Mouse (Mus musculus) cerebellum, postnatal 4 days (tissue): ENCODE results near the gene Rcn3.
"Not testable (repeated sequence)": the region's sequence is repeated elsewhere in the genome, so short reads cannot be mapped to it uniquely, and the experiment has no call there.

ENCODE experiments used
- DNase-seq, 2 experiments: peaks; one replicate each; pipeline ENCODE4 v3.0.0; 2022; ENCODE audit warnings: low spot score in 2 of 2, mixed read lengths in 1 of 2

The Rcn3 gene

DNA sequence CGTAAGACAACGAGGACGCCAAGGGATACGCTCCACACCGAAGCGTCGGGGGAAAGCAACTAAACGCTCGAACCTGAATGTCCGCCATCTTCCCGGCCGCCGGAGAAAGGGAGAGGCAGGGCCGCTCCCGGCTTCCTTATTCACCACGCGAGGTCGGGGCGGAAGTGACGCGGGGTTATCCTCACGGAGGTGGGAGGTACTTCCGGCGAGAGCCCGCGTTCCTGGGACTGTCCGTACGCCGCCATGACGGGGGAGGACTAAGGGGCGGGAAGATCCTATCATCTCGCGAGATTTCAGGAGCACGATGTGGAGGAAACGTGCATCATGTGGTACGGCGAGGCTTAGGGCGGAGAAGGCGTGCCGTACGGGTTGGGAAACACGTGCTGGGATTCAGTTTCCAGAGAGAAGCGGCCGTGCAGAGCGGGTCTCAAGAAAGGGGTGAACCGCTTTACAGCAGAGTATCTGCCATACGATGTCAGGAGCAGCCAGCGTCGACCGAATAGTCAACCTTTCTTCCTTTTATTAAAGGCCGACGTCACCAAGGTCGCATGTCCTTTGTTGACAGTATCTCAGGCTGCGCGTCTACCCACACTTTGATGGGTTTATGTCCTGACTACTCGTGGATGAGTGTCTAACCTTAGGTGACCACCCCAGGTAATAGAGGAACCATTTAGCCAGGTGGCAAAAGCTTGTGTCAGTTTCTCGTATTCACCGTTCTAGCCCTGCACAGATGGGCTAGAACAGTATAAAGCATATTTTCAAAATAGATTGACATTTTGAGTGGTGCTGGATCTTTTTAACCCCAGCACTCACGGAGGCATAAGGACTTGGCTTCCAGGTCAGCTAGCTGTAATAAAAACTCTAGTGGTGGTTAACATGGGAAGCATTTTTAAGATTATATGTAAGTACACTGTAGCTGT, 32.5 kb upstream of the Rcn3 start, which contains the start of gene Rps11:
Gene Rps11 (minus strand): TSS at position 216 of the 920 bp plus-strand sequence.
- peak; percentile 98 for DNase-seq

DNA sequence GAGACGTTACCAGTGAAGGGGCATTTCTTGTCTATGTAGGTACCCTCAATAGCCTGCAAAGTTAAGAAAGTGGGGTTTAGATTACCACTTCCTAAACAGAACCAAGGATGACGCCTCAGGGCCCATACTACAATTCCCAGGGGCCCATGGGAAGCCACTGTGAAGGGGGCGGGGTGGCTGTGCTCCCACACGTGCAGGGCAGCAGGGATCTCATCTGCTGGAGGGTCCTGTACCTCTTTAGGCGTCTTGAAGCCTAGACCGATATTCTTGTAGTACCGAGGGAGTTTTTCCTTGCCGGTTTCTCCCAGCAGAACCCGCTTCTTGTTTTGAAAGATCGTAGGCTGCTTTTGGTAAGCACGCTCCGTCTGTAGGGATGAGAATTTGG, 31.2 kb upstream of the Rcn3 start:
- no peak for DNase-seq

DNA sequence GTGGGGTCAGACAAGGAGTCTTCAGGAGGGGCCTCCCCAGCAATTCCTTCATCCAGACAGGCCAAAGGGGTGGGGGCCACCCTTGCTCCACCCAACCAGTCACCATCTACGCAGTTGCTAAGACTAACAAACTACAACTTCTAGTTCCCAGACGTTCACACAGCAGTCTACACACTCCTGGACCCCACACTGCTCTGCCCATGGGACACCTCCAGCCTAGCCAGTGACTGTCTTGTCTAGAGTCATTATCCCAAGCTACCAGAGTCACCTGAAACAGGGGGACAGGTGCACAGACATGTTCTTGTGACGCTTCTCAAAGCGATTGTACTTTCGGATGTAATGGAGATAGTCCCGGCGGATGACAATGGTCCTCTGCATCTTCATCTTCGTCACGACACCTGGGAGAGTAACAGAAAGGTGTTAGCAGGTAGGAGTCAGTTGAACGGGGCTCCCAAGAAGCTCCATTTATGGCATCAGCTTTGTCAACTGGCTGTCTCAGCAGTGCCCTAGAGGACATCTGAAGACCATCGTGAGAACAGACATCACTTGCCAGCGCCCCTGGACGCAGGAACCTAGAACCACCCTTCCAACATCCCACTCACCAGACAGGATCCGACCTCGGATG, 30.7 kb upstream of the Rcn3 start:
- DNase-seq = no peak

DNA sequence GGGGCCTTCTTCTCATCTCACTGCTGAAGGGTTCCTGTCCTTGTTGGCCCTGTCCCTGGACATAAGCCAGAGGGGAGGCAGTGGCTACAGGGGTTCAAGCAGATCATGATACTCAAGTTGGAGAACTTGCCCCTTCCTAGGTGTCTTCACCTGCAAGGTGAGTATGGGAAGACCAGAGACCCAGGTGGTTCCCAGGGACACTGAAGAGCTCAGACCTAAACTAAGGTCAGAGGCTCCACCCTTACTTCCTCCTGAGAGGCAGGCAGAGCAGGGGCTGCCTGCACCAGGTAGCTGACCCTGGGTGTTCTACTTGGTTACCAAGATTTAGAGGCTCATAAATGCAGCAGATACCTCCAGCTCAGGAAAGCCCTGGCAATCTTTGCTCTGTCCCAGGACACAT, 29.9 kb upstream of the Rcn3 start:
- DNase-seq = no peak

DNA sequence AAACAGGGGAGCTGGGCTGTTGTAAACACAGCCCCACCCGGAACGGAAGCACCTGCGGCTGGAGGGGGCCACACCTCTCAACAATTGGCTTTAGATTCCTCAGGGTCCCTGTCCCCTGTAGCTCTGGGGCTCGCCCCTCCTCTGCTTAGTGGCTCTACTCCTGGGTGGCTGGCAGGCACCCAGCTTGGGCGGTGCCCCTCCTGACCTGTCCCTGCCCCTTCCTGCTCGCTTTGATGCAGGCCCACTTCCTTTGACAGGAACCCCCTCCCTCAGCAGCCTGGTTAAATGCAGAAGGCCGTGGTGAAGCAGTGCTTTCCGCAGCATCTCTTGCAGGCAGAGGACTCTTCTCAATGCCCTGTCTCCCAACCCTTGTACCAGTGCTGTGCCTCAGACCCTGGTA, 29.4 kb upstream of the Rcn3 start:
- no peak for DNase-seq

DNA sequence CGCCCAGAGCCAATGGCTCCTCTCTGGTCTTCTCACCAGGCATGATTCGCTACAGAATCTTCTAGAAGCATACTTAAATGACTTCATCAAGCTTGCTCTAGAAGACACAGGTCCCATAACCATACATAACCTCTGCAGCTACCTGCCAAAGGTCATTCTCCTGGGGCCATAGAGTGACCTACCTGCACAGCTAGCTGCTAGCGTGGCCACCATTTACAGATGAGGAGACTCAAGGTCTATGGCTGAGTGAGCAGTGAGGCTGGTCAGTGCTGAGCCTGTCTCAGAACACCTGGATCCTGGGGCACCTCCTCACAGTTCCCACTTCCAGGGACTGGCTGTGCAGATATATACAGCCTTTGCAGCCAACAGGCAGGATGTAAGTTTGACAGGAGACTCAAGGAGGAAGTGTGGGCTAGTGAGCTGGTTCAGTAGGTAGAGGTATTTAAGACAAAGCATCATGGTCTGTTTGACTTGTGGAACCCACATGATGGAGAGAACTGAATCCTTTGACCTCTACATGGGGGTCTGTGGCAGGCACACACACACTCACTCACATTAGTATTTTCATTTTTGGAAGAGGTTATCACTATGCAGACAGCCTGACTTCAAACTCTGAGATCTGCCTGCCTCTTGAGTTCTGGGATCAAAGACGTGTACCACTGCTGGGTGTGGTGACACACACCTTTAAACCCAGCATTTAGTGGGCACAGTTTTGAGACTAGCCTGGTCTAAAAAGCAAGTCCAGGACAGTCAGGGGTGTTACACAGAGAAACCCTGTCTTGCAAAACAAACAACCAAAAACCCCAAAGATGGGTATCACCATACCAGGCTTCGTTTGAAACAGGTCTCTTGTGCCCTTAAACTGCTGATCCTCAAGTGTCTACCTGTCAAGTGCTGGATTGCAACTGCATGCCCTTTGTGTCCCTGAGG, 28.0 kb upstream of the Rcn3 start:
- DNase-seq = no peak

DNA sequence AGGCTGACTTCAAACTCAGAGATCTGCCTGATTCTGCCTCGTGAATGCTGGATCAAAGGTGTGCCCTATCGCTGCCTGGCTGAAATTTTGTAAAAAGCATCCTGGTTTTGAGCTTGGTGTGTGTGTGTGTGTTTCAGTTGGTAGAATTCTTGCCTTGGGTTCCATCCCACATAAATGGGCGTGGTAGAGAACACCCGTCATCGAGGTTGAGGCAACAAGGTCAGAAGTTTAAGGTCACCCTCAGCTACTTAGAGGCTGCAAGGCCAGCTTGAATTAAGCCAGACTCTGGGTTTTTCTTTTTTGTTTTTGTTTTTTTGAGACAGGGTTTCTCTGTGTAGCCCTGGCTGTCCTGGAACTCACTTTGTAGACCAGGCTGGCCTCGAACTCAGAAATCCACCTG, 26.3 kb upstream of the Rcn3 start:
- no peak for DNase-seq

DNA sequence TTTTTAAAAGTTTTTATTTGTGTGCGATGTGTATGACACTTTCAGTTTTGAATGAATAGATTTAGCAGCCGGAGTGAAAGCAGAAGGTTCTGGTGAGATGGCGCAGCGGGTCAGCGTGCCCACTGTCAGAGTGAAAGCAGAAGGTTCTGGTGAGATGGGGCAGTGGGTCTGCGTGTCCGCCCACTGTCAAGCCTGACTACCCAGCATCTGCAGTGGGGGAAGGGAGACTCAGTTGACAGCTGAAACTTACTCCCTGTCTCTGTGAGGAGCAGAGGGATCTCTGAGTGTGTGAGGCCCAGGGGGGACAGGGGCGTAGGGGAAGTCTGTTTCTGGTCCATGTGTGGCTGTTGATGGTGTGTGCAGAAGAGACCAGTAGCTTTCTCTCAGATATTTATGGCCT, 25.5 kb upstream of the Rcn3 start:
- DNase-seq = no peak

DNA sequence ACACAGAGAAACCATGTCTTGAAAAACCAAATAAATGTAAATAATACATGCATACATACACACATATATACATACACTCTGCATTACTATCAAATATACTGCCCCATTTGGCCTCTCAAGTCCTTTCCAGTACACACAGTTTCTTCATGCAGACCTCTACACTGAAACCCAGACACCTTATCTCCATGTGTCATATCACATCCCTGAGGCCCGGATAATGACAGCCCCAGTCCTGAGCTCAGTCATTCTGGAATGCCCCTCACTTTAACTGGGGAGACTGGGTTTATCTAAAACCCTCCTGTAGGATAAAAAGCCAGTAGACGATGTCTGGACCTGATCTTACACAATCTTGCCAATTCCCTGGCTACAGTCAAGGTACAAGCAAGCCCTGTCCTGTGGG, 21.5 kb upstream of the Rcn3 start:
- DNase-seq = no peak

DNA sequence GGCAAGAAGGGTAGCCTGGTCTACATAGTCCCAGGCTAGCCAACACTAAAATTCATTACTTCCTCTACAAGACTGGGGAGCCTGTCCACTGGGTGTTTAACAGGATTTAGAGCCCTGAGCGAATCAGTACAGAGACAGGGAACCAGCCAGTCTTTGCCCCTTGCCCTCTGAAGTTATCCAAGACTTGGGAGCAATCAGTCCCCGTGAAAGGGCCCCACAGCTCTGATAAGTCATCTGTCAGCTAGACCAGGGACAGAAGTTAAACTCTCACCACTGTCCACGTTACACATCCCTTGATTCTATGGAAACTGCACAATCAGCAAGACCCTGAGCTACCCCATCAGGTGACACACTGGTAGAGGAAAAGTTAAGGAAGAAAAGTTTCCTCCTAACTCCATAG, 20.5 kb upstream of the Rcn3 start:
- no peak for DNase-seq

DNA sequence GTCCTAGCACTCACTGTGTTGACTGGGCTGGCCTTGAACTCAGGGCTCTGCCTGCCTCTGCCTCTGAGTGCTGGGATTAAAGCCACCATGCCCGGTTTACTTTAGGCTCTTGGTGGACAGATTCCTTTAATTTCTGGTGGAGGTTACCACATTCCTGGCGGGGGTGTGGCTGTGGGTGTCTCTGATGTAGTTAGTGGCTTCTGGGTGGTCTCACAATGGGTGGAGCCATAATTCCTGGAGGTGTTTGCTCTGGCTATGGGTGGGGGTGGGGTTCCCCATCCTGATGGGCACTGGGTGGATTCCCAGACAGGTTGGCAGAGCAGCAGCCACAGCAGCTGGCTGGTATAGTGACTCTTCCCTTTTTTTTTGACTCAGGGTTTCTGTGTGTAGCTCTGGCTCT, 19.9 kb upstream of the Rcn3 start:
- no peak for DNase-seq

DNA sequence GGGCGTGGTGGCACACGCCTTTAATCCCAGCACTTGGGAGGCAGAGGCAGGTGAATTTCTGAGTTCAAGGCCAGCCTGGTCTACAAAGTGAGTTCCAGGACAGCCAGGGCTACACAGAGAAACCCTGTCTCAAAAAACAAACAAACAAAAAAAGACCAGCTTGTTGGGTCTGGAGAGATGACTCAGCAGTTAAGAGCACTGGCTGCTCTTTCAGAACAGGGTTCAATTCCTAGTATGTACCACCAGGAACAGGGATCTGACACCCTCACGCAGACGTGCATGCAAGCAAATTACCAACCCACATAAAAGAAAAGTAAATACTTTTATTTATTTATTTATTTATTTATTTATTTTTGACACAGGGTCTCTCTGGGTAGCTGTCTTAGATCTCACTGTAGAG, 18.1 kb upstream of the Rcn3 start:
- DNase-seq = not testable (repeated sequence)

DNA sequence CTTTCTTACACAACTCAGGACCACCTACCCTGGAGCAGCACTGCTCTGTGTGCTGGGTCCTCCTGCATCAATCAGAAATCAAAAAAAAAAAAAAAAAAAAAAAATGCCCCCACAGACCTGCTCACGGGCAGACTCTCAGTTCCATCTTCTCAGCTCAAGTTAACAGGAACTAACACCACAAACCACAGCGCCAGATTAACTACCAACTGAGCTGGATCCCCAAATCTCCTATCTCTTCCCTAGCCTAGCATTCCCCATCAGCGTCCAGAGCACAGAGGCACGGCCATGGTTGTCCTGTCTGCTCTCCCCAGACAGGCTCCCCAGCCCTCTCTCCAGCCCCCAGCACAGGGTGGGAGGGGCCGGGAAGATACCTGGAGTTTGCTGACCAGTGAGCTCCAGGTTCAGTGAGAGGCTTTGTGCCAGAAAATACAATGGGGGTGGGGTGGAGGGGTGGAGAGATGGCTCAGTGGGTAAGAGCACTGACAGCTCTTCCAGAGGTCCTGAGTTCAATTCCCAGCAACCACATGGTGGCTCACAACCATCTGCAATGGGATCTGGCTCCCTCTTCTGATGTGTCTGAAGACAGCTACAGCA, 15.1 kb upstream of the Rcn3 start:
- DNase-seq = no peak

DNA sequence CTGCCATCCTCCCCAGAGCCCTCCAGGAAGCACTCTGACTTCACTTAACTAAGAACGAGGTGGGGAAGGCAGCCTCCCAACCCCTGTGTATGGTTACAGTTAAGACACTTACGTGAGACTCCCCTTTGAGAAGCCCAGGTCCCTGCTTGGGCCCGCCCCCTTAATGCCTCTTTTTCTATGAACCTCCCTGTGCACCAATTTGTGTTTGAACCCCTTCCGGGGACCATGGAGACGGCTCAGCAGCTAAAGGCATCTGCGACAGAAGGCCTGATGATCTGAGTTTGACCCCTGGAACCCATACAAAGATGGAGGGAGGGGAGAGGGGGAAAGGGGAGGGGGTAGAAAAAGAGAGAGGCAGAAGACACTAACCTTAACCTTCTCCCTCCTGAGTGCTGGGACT, 14.4 kb upstream of the Rcn3 start:
- DNase-seq = no peak

DNA sequence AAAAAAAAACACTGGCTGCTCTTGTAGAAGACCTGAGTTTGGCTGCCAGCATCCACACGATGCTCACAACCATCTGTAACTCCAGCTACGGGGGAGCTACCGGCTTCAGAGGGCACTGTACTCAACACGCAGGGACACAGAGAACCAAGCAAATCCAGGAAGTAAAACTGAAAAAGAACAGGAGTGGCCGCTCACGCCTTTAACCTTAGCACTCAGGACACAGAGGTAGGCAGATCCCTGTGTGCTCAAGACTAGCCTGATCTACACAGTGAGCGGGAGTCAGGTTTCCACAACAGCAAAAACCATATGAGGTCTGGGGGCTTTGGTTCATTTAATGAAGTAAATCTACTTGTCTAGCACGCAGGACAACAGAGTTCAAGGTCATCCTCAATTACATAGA, 13.5 kb upstream of the Rcn3 start:
- DNase-seq = no peak

DNA sequence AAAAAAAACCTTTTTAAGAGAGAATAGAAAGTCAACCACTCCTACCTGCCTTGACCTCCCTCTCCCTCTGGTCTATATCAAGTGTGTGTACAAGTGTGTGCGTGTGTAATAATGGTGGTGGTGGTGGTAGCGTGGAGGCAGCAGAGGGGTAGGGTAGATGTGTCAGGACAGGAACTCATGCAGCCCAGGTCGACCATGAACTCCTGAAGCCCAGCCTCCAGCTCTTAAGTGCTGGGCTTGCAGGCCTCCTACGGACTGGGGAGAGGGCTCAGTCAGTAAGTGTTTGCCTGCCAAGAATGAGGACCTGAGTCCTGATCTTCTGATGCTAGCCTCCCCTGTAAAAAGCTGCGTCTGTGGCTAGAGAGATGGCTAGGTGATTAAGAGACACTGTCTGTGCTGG, 12.9 kb upstream of the Rcn3 start:
- DNase-seq = no peak

DNA sequence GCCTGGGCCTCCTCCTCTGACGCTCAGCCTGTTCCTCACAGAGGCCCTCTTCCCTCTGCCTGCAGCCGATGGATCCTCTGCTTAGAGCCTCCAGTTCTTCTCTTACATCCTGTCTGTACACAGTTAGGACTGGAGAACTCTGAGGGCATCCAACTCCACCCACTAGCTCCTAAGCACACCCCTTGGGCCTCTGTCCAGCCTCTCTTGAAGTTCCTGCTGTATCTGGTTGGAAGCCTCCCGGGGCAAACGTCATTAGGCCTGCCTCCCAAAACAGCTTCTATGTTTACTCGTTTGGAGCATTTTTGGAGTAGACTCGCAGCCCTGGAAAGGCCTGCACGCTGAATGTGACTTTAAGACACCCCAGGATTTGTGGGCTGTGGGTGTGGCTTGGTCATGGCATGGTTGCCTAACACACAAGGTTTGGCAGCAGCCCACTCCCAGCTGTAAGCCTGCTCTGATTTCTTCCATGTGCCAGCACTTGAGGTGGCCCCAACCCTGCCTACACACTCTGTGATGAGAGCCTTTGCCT, 11.7 kb upstream of the Rcn3 start, which contains the start of gene Fcgrt:
Gene Fcgrt (minus strand): TSS at position 200 of the 529 bp plus-strand sequence.
- DNase-seq = peak in 1 of 2 experiments; percentile 42

DNA sequence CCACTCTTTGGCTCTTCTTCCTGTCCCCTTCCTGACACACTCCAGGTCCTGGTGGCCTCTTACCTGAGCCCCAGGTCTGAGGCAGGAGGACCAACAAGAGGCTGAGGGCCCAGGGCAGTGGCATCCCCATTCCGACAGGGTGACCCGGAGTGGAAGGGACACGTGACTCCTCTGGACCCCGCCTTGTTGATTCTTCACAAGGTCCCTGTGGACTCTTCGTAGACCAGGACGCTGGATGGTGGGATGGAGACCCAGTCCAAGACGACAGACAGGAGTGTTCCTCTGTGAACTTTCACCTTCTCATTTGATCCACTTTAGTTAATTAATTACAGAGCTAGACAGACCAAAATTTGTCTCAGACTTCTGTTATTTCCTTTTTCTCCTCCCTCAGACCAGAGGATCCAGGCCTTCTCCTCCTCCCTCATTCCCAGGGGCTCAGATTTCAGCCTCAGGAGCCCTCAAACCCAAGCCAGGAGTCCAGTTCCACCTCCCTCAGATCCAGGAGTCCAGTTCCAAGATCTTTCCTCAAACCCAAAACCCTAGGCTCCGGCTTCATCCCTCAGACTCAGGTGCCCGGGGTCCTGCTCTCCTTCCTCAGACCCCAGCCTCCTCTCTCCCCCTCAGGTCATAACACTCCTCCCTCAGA, 11.0 kb upstream of the Rcn3 start:
- DNase-seq = no peak

DNA sequence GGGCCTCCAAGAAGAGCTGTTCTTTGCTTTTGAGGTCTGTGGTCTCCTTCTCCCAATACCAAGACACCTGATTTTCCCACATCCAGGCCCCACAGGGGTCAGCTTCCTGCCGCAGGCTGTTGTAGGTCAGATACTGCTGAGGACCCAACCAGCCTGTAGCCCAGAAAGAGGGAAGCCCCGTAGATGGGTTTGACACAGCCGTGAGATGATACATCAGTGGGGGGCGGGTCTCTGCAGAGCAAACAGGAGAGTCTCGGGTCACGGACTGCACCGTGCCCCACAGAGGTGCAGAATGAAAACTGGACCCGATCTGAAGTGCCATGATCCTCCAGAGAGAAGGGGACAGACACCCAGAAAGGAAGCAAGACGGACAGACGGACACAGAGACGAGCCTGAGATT, 10.4 kb upstream of the Rcn3 start:
- DNase-seq = no peak

DNA sequence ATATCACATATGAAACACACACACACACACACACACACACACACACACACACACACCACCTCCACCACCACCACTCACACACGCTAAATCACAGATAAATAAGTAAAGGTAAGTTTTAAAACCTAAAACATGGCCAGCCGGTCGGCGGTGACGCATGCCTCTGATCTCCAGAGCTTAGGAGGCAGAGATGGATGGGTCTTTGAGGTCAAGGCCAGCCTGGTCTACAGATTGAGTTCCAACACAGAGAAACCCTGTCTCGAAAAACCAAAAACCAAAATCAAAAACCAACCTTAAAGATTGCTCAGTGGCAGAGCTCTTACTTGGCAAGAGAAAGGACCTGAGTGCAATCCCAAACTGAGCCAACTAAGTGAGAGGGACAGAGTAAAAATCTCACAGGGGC, 8.0 kb upstream of the Rcn3 start:
- DNase-seq = no peak
